In the genomic region with DNA sequence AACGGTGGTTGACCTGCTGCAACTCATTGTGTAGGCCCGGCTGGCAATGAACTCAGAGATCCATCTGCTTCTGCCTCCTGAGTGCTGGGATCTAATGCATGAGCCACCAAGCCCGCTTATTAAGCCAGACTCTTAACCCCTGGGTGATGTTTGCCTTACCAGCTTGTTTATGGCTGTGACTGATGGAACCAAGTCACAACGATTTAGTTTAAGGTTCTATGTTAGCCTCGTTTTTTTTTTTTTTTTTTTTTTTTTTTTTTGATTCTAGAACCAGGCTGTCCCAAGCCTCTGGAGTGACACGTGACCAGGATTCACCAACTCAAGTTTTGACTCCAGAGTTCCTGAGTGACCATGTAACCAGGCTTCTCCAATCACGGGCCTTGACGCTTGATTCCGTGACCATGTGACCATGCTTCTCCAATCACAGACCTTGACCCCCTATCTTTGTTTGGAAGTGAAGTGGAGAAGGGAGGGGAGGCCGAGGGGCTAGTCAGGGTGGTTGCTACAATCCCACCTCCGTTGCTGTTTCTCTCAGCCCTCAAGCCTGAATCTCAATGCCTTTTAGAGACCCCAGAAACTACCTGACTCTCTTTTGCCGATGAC, we compare ENCODE assay signal across 12 mouse cellular contexts. TPM values are rescaled to one million over a fixed set of nuclear protein-coding genes. Genes with fewer than 3 reads are reported as not detected.
DNase-seq lines count a peak whose midpoint lies in the region; ATAC-seq and TF ChIP-seq lines count a peak whose summit lies in the region.
"Had no signal": no experiment of that assay in that cellular context is flagged by ENCODE, and none has a peak within 500 bp of the region (broad histone marks: within the 10 kb centered on the region; RNA-seq: fewer than 3 reads in every experiment).

No protein-coding gene starts in this region.

- WGBS in lung, embryonic 14.5 days, result 41% methylated on average over 12 of the region's 12 CpGs
- 57% methylated on average over 12 of the region's 12 CpGs for WGBS in lung, adult 2 months
- WGBS in hindbrain, postnatal 0 days, result 46% methylated on average over 12 of the region's 12 CpGs
- WGBS in neural tube, embryonic 13.5 days, result 47% methylated on average over 12 of the region's 12 CpGs

- H3K4me1 ChIP-seq in lung, embryonic 14.5 days (ENCODE audit: insufficient read depth), result 0 out of 2 replicates have a peak, but pooled peaks cover 3% of the 10 kb centered on the region
- no peaks in the 10 kb centered on the region for H3K4me1 ChIP-seq in lung, adult 2 months (ENCODE audit: control insufficient read depth, insufficient read depth, low read length)
- no peaks in the 10 kb centered on the region for H3K4me1 ChIP-seq in hindbrain, postnatal 0 days (ENCODE audit: insufficient read depth, low read length)
- peaks cover 9% of the 10 kb centered on the region for H3K4me1 ChIP-seq in neural tube, embryonic 13.5 days (replicated peaks)

- ATAC-seq in lung, embryonic 14.5 days (ENCODE audit: insufficient read depth), result peak; percentile 41; the same call in 1 of the 2 replicates
- ATAC-seq in hindbrain, postnatal 0 days, result peak; percentile 61
- ATAC-seq in neural tube, embryonic 13.5 days (ENCODE audit: low read depth), result no peak
- no peak for ATAC-seq in granulocyte monocyte progenitor cell, adult 5-6 weeks (replicated peaks; ENCODE audit: poor library complexity, severe bottlenecking)
- ATAC-seq: Patski had no signal

- no peak overlapping the region for H3K4me3 ChIP-seq in lung, embryonic 14.5 days (ENCODE audit: low read depth, low read length)
- H3K4me3 ChIP-seq in lung, adult 2 months (replicated peaks; ENCODE audit: extremely low read depth, low read depth, low read length), result no peak overlapping the region
- no peak overlapping the region for H3K4me3 ChIP-seq in hindbrain, postnatal 0 days (ENCODE audit: low read length)
- no peak overlapping the region for H3K4me3 ChIP-seq in neural tube, embryonic 13.5 days
- H3K4me3 ChIP-seq: limb, embryonic 15.5 days had no signal

- H3K27me3 ChIP-seq in lung, embryonic 14.5 days (ENCODE audit: insufficient read depth, low read length), result no peaks in the 10 kb centered on the region
- H3K27me3 ChIP-seq in hindbrain, postnatal 0 days (ENCODE audit: insufficient read depth, low read length), result no peaks in the 10 kb centered on the region
- no peaks in the 10 kb centered on the region for H3K27me3 ChIP-seq in neural tube, embryonic 13.5 days
- H3K27me3 ChIP-seq: limb, embryonic 15.5 days; Patski had no signal

- DNase-seq in lung, embryonic 14.5 days, result peak; percentile 56
- no peak for DNase-seq in lung, adult 2 months
- peak; percentile 74 for DNase-seq in embryo, embryonic 10.5 days (ENCODE audit: low spot score)
- peak; percentile 39 for DNase-seq in hindbrain, postnatal 0 days (ENCODE audit: low spot score)
- DNase-seq in cerebellum, postnatal 36 days, result no peak
- DNase-seq in layer of hippocampus, postnatal 10 days (ENCODE audit: low spot score in 2 of 2), result no peak
- DNase-seq: gastrocnemius, postnatal 25 days; right cerebral cortex, adult 18-20 months had no signal

- no peak for TF ChIP-seq CTCF in lung, embryonic 14.5 days (IDR thresholded peaks at IDR 0.05; ENCODE audit: low read depth)
- TF ChIP-seq CTCF in lung, adult 2 months (IDR thresholded peaks at IDR 0.05; ENCODE audit: insufficient read depth, low read length), result no peak
- no peak for TF ChIP-seq CTCF in hindbrain, postnatal 0 days (IDR thresholded peaks at IDR 0.05; ENCODE audit: low read depth)

- peak overlapping the region; percentile 29; the same call in 1 of the 2 replicates for H3K9ac ChIP-seq in lung, embryonic 14.5 days
- no peak overlapping the region for H3K9ac ChIP-seq in hindbrain, postnatal 0 days (replicated peaks; ENCODE audit: low read length)
- H3K9ac ChIP-seq in neural tube, embryonic 13.5 days, result 0 out of 2 replicates have a peak overlapping the region, but pooled peaks have one; percentile 45
- H3K9ac ChIP-seq: limb, embryonic 15.5 days had no signal

- no peak for TF ChIP-seq POLR2A in lung, adult 2 months (IDR thresholded peaks at IDR 0.05; ENCODE audit: borderline replicate concordance, extremely low read depth, low read depth, low read length)

- no peaks in the 10 kb centered on the region for H3K36me3 ChIP-seq in lung, embryonic 14.5 days (ENCODE audit: insufficient read depth)
- H3K36me3 ChIP-seq in hindbrain, postnatal 0 days (ENCODE audit: insufficient read depth, low read length), result no peaks in the 10 kb centered on the region
- no peaks in the 10 kb centered on the region for H3K36me3 ChIP-seq in neural tube, embryonic 13.5 days
- H3K36me3 ChIP-seq: limb, embryonic 15.5 days had no signal

- no peaks in the 10 kb centered on the region for H3K9me3 ChIP-seq in lung, embryonic 14.5 days (ENCODE audit: low read depth, low read length)
- no peaks in the 10 kb centered on the region for H3K9me3 ChIP-seq in hindbrain, postnatal 0 days (ENCODE audit: low read length)
- no peaks in the 10 kb centered on the region for H3K9me3 ChIP-seq in neural tube, embryonic 13.5 days

- H3K4me2 ChIP-seq in lung, embryonic 14.5 days, result no peak overlapping the region
- H3K4me2 ChIP-seq in hindbrain, postnatal 0 days (ENCODE audit: low read depth, low read length), result no peak overlapping the region
- H3K4me2 ChIP-seq in neural tube, embryonic 13.5 days, result peak overlapping the region; percentile 30; the same call in 1 of the 2 replicates
- H3K4me2 ChIP-seq: limb, embryonic 15.5 days had no signal

- H3K27ac ChIP-seq in lung, embryonic 14.5 days (ENCODE audit: low read depth), result no peak overlapping the region
- H3K27ac ChIP-seq in hindbrain, postnatal 0 days, result no peak overlapping the region
- H3K27ac ChIP-seq in neural tube, embryonic 13.5 days (replicated peaks), result peak overlapping the region; percentile 33
- H3K27ac ChIP-seq: limb, embryonic 15.5 days had no signal

RNA-seq across cellular contexts. Expression of gene Il2rb, which starts 14.3 kb away (rescaled TPM):
- 0.12 TPM in 1 of 2 replicates, not detected in the other for polyA plus RNA-seq in lung, embryonic 14.5 days (2014; fragmentation: Nextera tagmentation; extraction: Ambion mirVana)
- 11.0 and 12.8 TPM in 2 replicates for polyA plus RNA-seq in lung, adult 2 months (2012; rRNA removed)
- total RNA-seq in hindbrain, postnatal 0 days (2014; rRNA removed), result 0.10 and 0.29 TPM in 2 replicates
- polyA plus RNA-seq in hindbrain, postnatal 0 days (2015; fragmentation: Nextera tagmentation; extraction: Ambion mirVana), result 0.40 and 0.58 TPM in 2 replicates
- 0.06 TPM in 1 of 2 replicates, not detected in the other for polyA plus RNA-seq in neural tube, embryonic 13.5 days (2015; fragmentation: Nextera tagmentation; extraction: Ambion mirVana)
- not detected in 2 replicates for total RNA-seq in granulocyte monocyte progenitor cell, adult 5-6 weeks (2014; fragmentation: Nextera tagmentation)
- not detected in 2 replicates for total RNA-seq in granulocyte monocyte progenitor cell, adult 5-6 weeks (2017)
- under 1 TPM in 1 of 2 experiments, not detected in 1; 0.11 TPM for total RNA-seq in layer of hippocampus, postnatal 10 days (2021)
- total RNA-seq: gastrocnemius, postnatal 25 days had no signal

RNA-seq across cellular contexts. Expression of gene C1qtnf6, which starts 21.8 kb away (rescaled TPM):
- polyA plus RNA-seq in lung, embryonic 14.5 days (2014; fragmentation: Nextera tagmentation; extraction: Ambion mirVana), result 39.8 and 40.7 TPM in 2 replicates
- polyA plus RNA-seq in lung, adult 2 months (2012; rRNA removed), result 22.9 and 23.0 TPM in 2 replicates
- total RNA-seq in hindbrain, postnatal 0 days (2014; rRNA removed), result 3.1 and 6.1 TPM in 2 replicates
- 10.0 and 10.2 TPM in 2 replicates for polyA plus RNA-seq in hindbrain, postnatal 0 days (2015; fragmentation: Nextera tagmentation; extraction: Ambion mirVana)
- polyA plus RNA-seq in neural tube, embryonic 13.5 days (2015; fragmentation: Nextera tagmentation; extraction: Ambion mirVana), result 7.4 and 8.5 TPM in 2 replicates
- total RNA-seq in granulocyte monocyte progenitor cell, adult 5-6 weeks (2014; fragmentation: Nextera tagmentation), result 8.1 and 9.1 TPM in 2 replicates
- 1.0 and 1.5 TPM in 2 replicates for total RNA-seq in granulocyte monocyte progenitor cell, adult 5-6 weeks (2017)
- 10 to 100 TPM; 17.4 to 19.4 TPM for total RNA-seq in layer of hippocampus, postnatal 10 days (2021)

RNA-seq across cellular contexts. Expression of gene Sstr3, which starts 35.1 kb away (rescaled TPM):
- 0.08 TPM in 1 of 2 replicates, not detected in the other for polyA plus RNA-seq in lung, embryonic 14.5 days (2014; fragmentation: Nextera tagmentation; extraction: Ambion mirVana)
- polyA plus RNA-seq in lung, adult 2 months (2012; rRNA removed), result 0.02 and 0.03 TPM in 2 replicates
- 3.1 and 4.0 TPM in 2 replicates for total RNA-seq in hindbrain, postnatal 0 days (2014; rRNA removed)
- polyA plus RNA-seq in hindbrain, postnatal 0 days (2015; fragmentation: Nextera tagmentation; extraction: Ambion mirVana), result 0.97 and 1.0 TPM in 2 replicates
- polyA plus RNA-seq in neural tube, embryonic 13.5 days (2015; fragmentation: Nextera tagmentation; extraction: Ambion mirVana), result 0.25 and 0.29 TPM in 2 replicates
- not detected in 2 replicates for total RNA-seq in granulocyte monocyte progenitor cell, adult 5-6 weeks (2014; fragmentation: Nextera tagmentation)
- not detected in 2 replicates for total RNA-seq in granulocyte monocyte progenitor cell, adult 5-6 weeks (2017)
- 10 to 100 TPM; 15.7 to 15.8 TPM for total RNA-seq in layer of hippocampus, postnatal 10 days (2021)
- total RNA-seq: gastrocnemius, postnatal 25 days had no signal

RNA-seq across cellular contexts. Expression of gene Tmprss6, which starts 41.0 kb away (rescaled TPM):
- 0.18 and 0.37 TPM in 2 replicates for polyA plus RNA-seq in lung, embryonic 14.5 days (2014; fragmentation: Nextera tagmentation; extraction: Ambion mirVana)
- polyA plus RNA-seq in lung, adult 2 months (2012; rRNA removed), result 0.33 and 1.2 TPM in 2 replicates
- 0.25 and 0.42 TPM in 2 replicates for total RNA-seq in hindbrain, postnatal 0 days (2014; rRNA removed)
- 0.32 and 0.44 TPM in 2 replicates for polyA plus RNA-seq in hindbrain, postnatal 0 days (2015; fragmentation: Nextera tagmentation; extraction: Ambion mirVana)
- 0.15 and 0.28 TPM in 2 replicates for polyA plus RNA-seq in neural tube, embryonic 13.5 days (2015; fragmentation: Nextera tagmentation; extraction: Ambion mirVana)
- not detected in 2 replicates for total RNA-seq in granulocyte monocyte progenitor cell, adult 5-6 weeks (2014; fragmentation: Nextera tagmentation)
- not detected in 2 replicates for total RNA-seq in granulocyte monocyte progenitor cell, adult 5-6 weeks (2017)
- total RNA-seq in layer of hippocampus, postnatal 10 days (2021), result not detected
- total RNA-seq: gastrocnemius, postnatal 25 days had no signal

Comparison
In these comparisons a context has a peak if more than half of its experiments do, and no peak if none do; other contexts are left out.
1. DNase-seq: peak in lung, embryonic 14.5 days (single experiment), embryo, embryonic 10.5 days (single experiment) and hindbrain, postnatal 0 days (single experiment); none in lung, adult 2 months (single experiment), cerebellum, postnatal 36 days (0 of 2) and layer of hippocampus, postnatal 10 days (0 of 2).
2. ATAC-seq: peak in lung, embryonic 14.5 days (single experiment) and hindbrain, postnatal 0 days (single experiment); none in neural tube, embryonic 13.5 days (single experiment) and granulocyte monocyte progenitor cell, adult 5-6 weeks (single experiment).